ENCODE assay signal across 10 mouse cellular contexts in the genomic region with DNA sequence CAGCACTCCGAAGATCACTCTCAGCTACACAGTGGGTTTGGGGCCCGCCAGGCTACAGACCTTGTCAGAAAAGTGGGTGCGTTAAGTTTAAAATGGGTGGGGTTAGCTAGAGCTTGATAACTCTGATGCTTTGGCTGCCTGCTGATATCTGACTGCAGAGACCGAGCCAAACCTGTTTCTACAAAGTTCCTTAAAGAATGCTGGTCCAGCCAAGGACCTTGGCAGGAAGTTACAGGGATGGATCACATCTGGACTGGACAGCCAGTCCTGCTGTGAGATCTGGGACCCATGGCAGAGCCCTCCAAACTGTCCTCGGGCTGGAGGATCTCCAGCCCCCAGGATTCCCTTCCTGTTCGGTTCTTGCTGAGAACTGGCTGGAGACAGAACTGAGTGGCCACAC. TPM values are rescaled to one million over a fixed set of nuclear protein-coding genes. Genes with fewer than 3 reads are reported as not detected.
DNase-seq lines count a peak whose midpoint lies in the region; ATAC-seq and TF ChIP-seq lines count a peak whose summit lies in the region.
"Had no signal": no experiment of that assay in that cellular context is flagged by ENCODE, and none has a peak within 500 bp of the region (broad histone marks: within the 10 kb centered on the region; RNA-seq: fewer than 3 reads in every experiment).

No protein-coding gene starts in this region.

- no peak overlapping the region for H3K27ac ChIP-seq in kidney, embryonic 14.5 days (ENCODE audit: low read depth, low read length)
- H3K27ac ChIP-seq in cortical plate, adult 2 months (ENCODE audit: insufficient read depth, low read length) = 0 out of 2 replicates have a peak overlapping the region, but pooled peaks have one; percentile 10
- H3K27ac ChIP-seq in heart, postnatal 0 days (ENCODE audit: low read depth) = peak overlapping the region; percentile 56
- 0 out of 2 replicates have a peak overlapping the region, but pooled peaks have one; percentile 44 for H3K27ac ChIP-seq in liver, postnatal 0 days (ENCODE audit: low read depth)
- no peak overlapping the region for H3K27ac ChIP-seq in midbrain, embryonic 10.5 days (replicated peaks)
- H3K27ac ChIP-seq in midbrain, embryonic 16.5 days (ENCODE audit: low read length) = no peak overlapping the region

- no peak overlapping the region for H3K9ac ChIP-seq in kidney, embryonic 14.5 days (ENCODE audit: low read depth, low read length)
- H3K9ac ChIP-seq in heart, postnatal 0 days (replicated peaks; ENCODE audit: low read depth, low read length) = no peak overlapping the region
- H3K9ac ChIP-seq in liver, postnatal 0 days (replicated peaks) = no peak overlapping the region; the same call in 1 of the 2 replicates
- H3K9ac ChIP-seq in midbrain, embryonic 16.5 days (ENCODE audit: low read depth, low read length) = no peak overlapping the region

- H3K36me3 ChIP-seq in kidney, embryonic 14.5 days (ENCODE audit: control insufficient read depth, insufficient read depth, low read length) = no peaks in the 10 kb centered on the region
- no peaks in the 10 kb centered on the region; the same call in 1 of the 2 replicates for H3K36me3 ChIP-seq in heart, postnatal 0 days (replicated peaks; ENCODE audit: control insufficient read depth, insufficient read depth, low read length)
- H3K36me3 ChIP-seq in liver, postnatal 0 days (replicated peaks; ENCODE audit: insufficient read depth, low read length) = no peaks in the 10 kb centered on the region
- no peaks in the 10 kb centered on the region for H3K36me3 ChIP-seq in midbrain, embryonic 10.5 days
- H3K36me3 ChIP-seq in midbrain, embryonic 16.5 days (ENCODE audit: control insufficient read depth, insufficient read depth, low read length) = no peaks in the 10 kb centered on the region

- ATAC-seq in kidney, embryonic 14.5 days (ENCODE audit: low FRiP score, low TSS enrichment) = 0 out of 2 replicates have a peak, but pooled peaks have one; percentile 2
- ATAC-seq in heart, postnatal 0 days (ENCODE audit: insufficient read depth, low read depth) = peak; percentile 34
- ATAC-seq in liver, postnatal 0 days = no peak
- no peak for ATAC-seq in midbrain, embryonic 16.5 days

- TF ChIP-seq CTCF in cortical plate, adult 2 months (IDR thresholded peaks at IDR 0.05; ENCODE audit: extremely low read depth, insufficient read depth, low read length) = no peak
- no peak for TF ChIP-seq CTCF in heart, postnatal 0 days (IDR thresholded peaks at IDR 0.05; ENCODE audit: low read depth)
- TF ChIP-seq CTCF in liver, postnatal 0 days (IDR thresholded peaks at IDR 0.05; ENCODE audit: low read depth) = no peak

- H3K4me2 ChIP-seq in kidney, embryonic 14.5 days (replicated peaks; ENCODE audit: low read depth, low read length) = no peak overlapping the region
- 0 out of 2 replicates have a peak overlapping the region, but pooled peaks have one; percentile 7 for H3K4me2 ChIP-seq in heart, postnatal 0 days (ENCODE audit: low read depth, low read length)
- peak overlapping the region; percentile 28; the same call in 1 of the 2 replicates for H3K4me2 ChIP-seq in liver, postnatal 0 days (ENCODE audit: low read depth, low read length)
- H3K4me2 ChIP-seq in midbrain, embryonic 16.5 days (ENCODE audit: low read length) = no peak overlapping the region
- H3K4me2 ChIP-seq: midbrain, embryonic 11.5 days had no signal

- DNase-seq in kidney, postnatal 36 days = no peak
- no peak for DNase-seq in heart, postnatal 0 days (ENCODE audit: low spot score)
- no peak for DNase-seq in liver, postnatal 0 days
- no peak for DNase-seq in midbrain, embryonic 10.5 days (ENCODE audit: low spot score)
- no peak for DNase-seq in ovary, postnatal 14 days (ENCODE audit: low spot score)
- DNase-seq: cerebellum, postnatal 25 days had no signal

- TF ChIP-seq POLR2A in cortical plate, adult 2 months (IDR thresholded peaks at IDR 0.05; ENCODE audit: extremely low read depth, insufficient read depth, low read length) = no peak

- 63% methylated on average over 6 of the region's 6 CpGs for WGBS in kidney, embryonic 14.5 days
- WGBS in heart, postnatal 0 days = 29% methylated on average over 6 of the region's 6 CpGs
- 50% methylated on average over 6 of the region's 6 CpGs for WGBS in liver, postnatal 0 days (ENCODE audit: insufficient replicate concordance)
- WGBS in midbrain, embryonic 10.5 days = 78% methylated on average over 6 of the region's 6 CpGs
- WGBS in midbrain, embryonic 16.5 days = 72% methylated on average over 6 of the region's 6 CpGs

- 0 out of 2 replicates have a peak, but pooled peaks cover 3% of the 10 kb centered on the region for H3K27me3 ChIP-seq in kidney, embryonic 14.5 days (ENCODE audit: control insufficient read depth, insufficient read depth, low read length)
- no peaks in the 10 kb centered on the region for H3K27me3 ChIP-seq in heart, postnatal 0 days (ENCODE audit: control insufficient read depth, insufficient read depth, low read length)
- H3K27me3 ChIP-seq in liver, postnatal 0 days (ENCODE audit: insufficient read depth, low read length) = no peaks in the 10 kb centered on the region
- H3K27me3 ChIP-seq in midbrain, embryonic 10.5 days (ENCODE audit: low read depth, poor library complexity, severe bottlenecking) = peaks cover 42% of the 10 kb centered on the region
- H3K27me3 ChIP-seq in midbrain, embryonic 16.5 days (ENCODE audit: control insufficient read depth, insufficient read depth, low read depth, low read length) = peaks cover 3% of the 10 kb centered on the region

- peaks cover 13% of the 10 kb centered on the region for H3K4me1 ChIP-seq in kidney, embryonic 14.5 days (ENCODE audit: control insufficient read depth, insufficient read depth, low read length)
- H3K4me1 ChIP-seq in cortical plate, adult 2 months (ENCODE audit: control insufficient read depth, insufficient read depth, low read length) = no peaks in the 10 kb centered on the region
- peaks cover 21% of the 10 kb centered on the region; the same call in 1 of the 2 replicates for H3K4me1 ChIP-seq in heart, postnatal 0 days (ENCODE audit: control insufficient read depth, insufficient read depth)
- H3K4me1 ChIP-seq in liver, postnatal 0 days (ENCODE audit: insufficient read depth) = peaks cover 53% of the 10 kb centered on the region
- peaks cover 51% of the 10 kb centered on the region for H3K4me1 ChIP-seq in midbrain, embryonic 10.5 days
- H3K4me1 ChIP-seq in midbrain, embryonic 16.5 days (ENCODE audit: control insufficient read depth, insufficient read depth, low read length) = peaks cover 7% of the 10 kb centered on the region; the same call in 1 of the 2 replicates

- H3K9me3 ChIP-seq in kidney, embryonic 14.5 days (ENCODE audit: control insufficient read depth, low read length) = no peaks in the 10 kb centered on the region
- H3K9me3 ChIP-seq in heart, postnatal 0 days (replicated peaks; ENCODE audit: control insufficient read depth, low read length) = no peaks in the 10 kb centered on the region
- no peaks in the 10 kb centered on the region for H3K9me3 ChIP-seq in liver, postnatal 0 days (ENCODE audit: low read length)
- no peaks in the 10 kb centered on the region for H3K9me3 ChIP-seq in midbrain, embryonic 10.5 days (replicated peaks)
- H3K9me3 ChIP-seq in midbrain, embryonic 16.5 days (replicated peaks; ENCODE audit: control insufficient read depth, low read length, poor library complexity, severe bottlenecking) = no peaks in the 10 kb centered on the region

- no peak for TF ChIP-seq EP300 in heart, postnatal 0 days (IDR thresholded peaks at IDR 0.05; ENCODE audit: low read depth)
- no peak for TF ChIP-seq EP300 in liver, postnatal 0 days (IDR thresholded peaks at IDR 0.05; ENCODE audit: low read depth)

- H3K4me3 ChIP-seq in kidney, embryonic 14.5 days (ENCODE audit: low read length) = no peak overlapping the region
- no peak overlapping the region for H3K4me3 ChIP-seq in cortical plate, adult 2 months (ENCODE audit: insufficient read depth, low read length)
- no peak overlapping the region for H3K4me3 ChIP-seq in heart, postnatal 0 days (ENCODE audit: low read depth, low read length)
- H3K4me3 ChIP-seq in liver, postnatal 0 days (ENCODE audit: low read depth, low read length) = no peak overlapping the region
- H3K4me3 ChIP-seq in midbrain, embryonic 10.5 days = no peak overlapping the region
- no peak overlapping the region for H3K4me3 ChIP-seq in midbrain, embryonic 16.5 days (ENCODE audit: low read depth, low read length)

RNA-seq across cellular contexts. Expression of gene Tmem51, which starts 18.3 kb away (rescaled TPM):
- polyA plus RNA-seq in kidney, embryonic 14.5 days (2014; fragmentation: Nextera tagmentation; extraction: Ambion mirVana) = 16.7 and 23.0 TPM in 2 replicates
- 8.4 and 9.7 TPM in 2 replicates for polyA plus RNA-seq in cortical plate, adult 2 months (2012; rRNA removed)
- total RNA-seq in heart, postnatal 0 days (2014; rRNA removed; ENCODE audit: low replicate concordance) = 27.7 and 34.4 TPM in 2 replicates
- 39.5 and 46.8 TPM in 2 replicates for polyA plus RNA-seq in heart, postnatal 0 days (2015; fragmentation: Nextera tagmentation; extraction: Ambion mirVana)
- polyA plus RNA-seq in liver, postnatal 0 days (2015; fragmentation: Nextera tagmentation; extraction: Ambion mirVana) = 13.7 and 15.7 TPM in 2 replicates
- 13.3 and 13.6 TPM in 2 replicates for polyA plus RNA-seq in midbrain, embryonic 10.5 days (2016; fragmentation: Nextera tagmentation; extraction: Ambion mirVana)
- 6.9 and 7.1 TPM in 2 replicates for polyA plus RNA-seq in midbrain, embryonic 16.5 days (2015; fragmentation: Nextera tagmentation; extraction: Ambion mirVana)

RNA-seq across cellular contexts. Expression of gene Fhad1, which starts 51.0 kb away (rescaled TPM):
- polyA plus RNA-seq in kidney, embryonic 14.5 days (2014; fragmentation: Nextera tagmentation; extraction: Ambion mirVana) = 0.15 and 0.60 TPM in 2 replicates
- 6.5 and 8.2 TPM in 2 replicates for polyA plus RNA-seq in cortical plate, adult 2 months (2012; rRNA removed)
- 3.3 TPM in 1 of 2 replicates, not detected in the other for total RNA-seq in heart, postnatal 0 days (2014; rRNA removed; ENCODE audit: low replicate concordance)
- polyA plus RNA-seq in heart, postnatal 0 days (2015; fragmentation: Nextera tagmentation; extraction: Ambion mirVana) = 1.5 and 2.7 TPM in 2 replicates
- 0.71 and 1.0 TPM in 2 replicates for polyA plus RNA-seq in liver, postnatal 0 days (2015; fragmentation: Nextera tagmentation; extraction: Ambion mirVana)
- polyA plus RNA-seq in midbrain, embryonic 10.5 days (2016; fragmentation: Nextera tagmentation; extraction: Ambion mirVana) = 1.6 and 1.9 TPM in 2 replicates
- 4.6 and 5.3 TPM in 2 replicates for polyA plus RNA-seq in midbrain, embryonic 16.5 days (2015; fragmentation: Nextera tagmentation; extraction: Ambion mirVana)

Comparison
In these comparisons a context has a peak if more than half of its experiments do, and no peak if none do; other contexts are left out.
1. ATAC-seq: peak in kidney, embryonic 14.5 days (single experiment) and heart, postnatal 0 days (single experiment); none in liver, postnatal 0 days (single experiment) and midbrain, embryonic 16.5 days (single experiment).
2. H3K27ac ChIP-seq: peak in cortical plate, adult 2 months (single experiment), heart, postnatal 0 days (single experiment) and liver, postnatal 0 days (single experiment); none in kidney, embryonic 14.5 days (single experiment), midbrain, embryonic 10.5 days (single experiment) and midbrain, embryonic 16.5 days (single experiment).
3. H3K4me2 ChIP-seq: peak in heart, postnatal 0 days (single experiment) and liver, postnatal 0 days (single experiment); none in kidney, embryonic 14.5 days (single experiment) and midbrain, embryonic 16.5 days (single experiment).